Mouse (Mus musculus) ES-Bruce4 (cell line): ENCODE results near the gene Hypk.

Experiments
- CTCF ChIP-seq: IDR thresholded peaks from one replicate; pipeline ENCODE4 v1.8.1; 2011; ENCODE audit warnings: low read depth, low read length
- POLR2A ChIP-seq: IDR thresholded peaks from one replicate; pipeline ENCODE4 v1.8.1; 2011; ENCODE audit warnings: low read length; ENCODE audit not compliant: insufficient read depth

DNA sequence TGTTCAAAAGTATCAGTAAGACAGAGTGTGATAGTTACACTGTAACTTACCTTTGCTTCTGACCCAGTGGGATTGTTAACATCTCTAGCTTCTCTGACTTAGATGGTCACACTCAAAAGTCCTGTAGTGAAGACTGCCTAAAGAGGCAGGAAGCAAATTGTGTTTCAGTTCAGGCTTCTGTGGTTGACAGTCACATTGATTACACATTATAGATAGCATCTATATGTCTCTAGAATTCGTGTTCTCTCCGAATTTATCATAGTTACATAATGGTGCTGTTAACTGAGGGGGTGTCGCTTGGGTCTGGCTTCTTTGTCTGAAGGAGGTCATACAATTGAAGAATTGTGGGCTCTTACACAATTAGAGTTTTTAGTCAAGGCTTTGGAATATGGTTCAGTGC is 38.0 kb upstream of the Hypk start:
- TF ChIP-seq CTCF: no peak
- TF ChIP-seq POLR2A: no peak
